Mouse (Mus musculus) E14TG2a.4 (cell line): ENCODE results near the gene Cenpf.

Source experiments
- CTCF ChIP-seq: conservative IDR thresholded peaks from 2 replicates; pipeline ENCODE4 v1.5.1; 2014; ENCODE audit warnings: low read length
- POU5F1 ChIP-seq: IDR thresholded peaks from 2 replicates; pipeline ENCODE4 v1.6.1; 2014; ENCODE audit warnings: low read length, borderline replicate concordance

DNA sequence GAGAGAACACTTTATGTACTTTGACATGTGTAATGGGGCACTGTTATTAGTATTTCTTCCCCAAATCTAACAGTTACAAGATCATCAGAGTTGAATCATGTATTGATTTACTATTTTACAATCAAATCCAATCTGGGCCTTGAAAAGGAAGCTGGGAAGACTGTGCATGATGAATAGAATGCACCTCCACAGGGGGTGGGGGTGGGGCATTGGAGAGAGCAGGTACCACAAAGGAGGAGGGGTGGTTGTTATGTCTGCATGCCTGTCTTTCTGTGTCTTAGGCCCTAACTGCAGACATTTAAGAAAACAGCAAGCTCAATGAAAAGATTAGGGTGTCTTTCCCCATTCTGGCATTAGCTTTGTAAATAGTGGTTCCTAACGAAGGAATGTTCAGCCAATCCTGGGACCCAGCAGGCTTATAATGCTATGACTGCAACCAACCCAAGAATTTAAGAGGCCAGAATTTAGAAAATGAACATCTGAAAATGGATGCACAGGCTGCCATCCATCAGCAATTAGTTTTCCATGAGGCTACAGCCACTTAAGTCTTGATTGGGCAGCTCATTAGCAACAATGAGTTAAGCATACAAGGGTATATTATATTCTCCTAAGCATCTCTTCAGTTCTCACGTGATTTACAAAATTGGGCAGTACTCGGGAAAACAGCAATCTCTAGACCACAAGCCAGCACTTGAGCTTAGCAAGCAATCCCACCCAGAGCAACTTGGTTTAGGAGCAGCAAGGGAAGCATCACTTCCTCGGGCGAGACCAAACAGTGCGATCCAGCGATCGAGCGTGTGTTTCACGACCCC is 23.6 kb downstream of the Cenpf start:
- no peak for TF ChIP-seq CTCF
- TF ChIP-seq POU5F1, result no peak
